Mouse (Mus musculus) stomach, embryonic 15.5 days (tissue): Measurements from ENCODE around the gene Krtap11-1. TPM values are rescaled to one million over a fixed set of nuclear protein-coding genes. Genes with fewer than 3 reads are reported as not detected.

ENCODE experiments used
- ATAC-seq: fragments of 200-750 bp; cut with Nextera tagmentation; 2 replicates; pipeline ENCODE4 v1.8.0; 2017; ENCODE audit warnings: low read depth, moderate number of reproducible peaks, moderate TSS enrichment; ENCODE audit not compliant: insufficient read depth, low FRiP score
- H3K27ac ChIP-seq: fragments of 300-500 bp; sonication (generic); 2 replicates; pipeline ENCODE4 v1.5.1; 2015; ENCODE audit warnings: mild to moderate bottlenecking, inconsistent platforms
- H3K27me3 ChIP-seq: fragments of 300-500 bp; sonication (generic); replicated peaks from 2 replicates; pipeline ENCODE4 v1.6.1; 2015; ENCODE audit warnings: inconsistent platforms
- H3K36me3 ChIP-seq: fragments of 300-500 bp; sonication (generic); 2 replicates; pipeline ENCODE4 v1.6.1; 2015; ENCODE audit warnings: inconsistent platforms
- H3K4me1 ChIP-seq: fragments of 300-500 bp; sonication (generic); 2 replicates; pipeline ENCODE4 v1.6.1; 2015; ENCODE audit warnings: inconsistent platforms
- H3K4me2 ChIP-seq: fragments of 300-500 bp; sonication (generic); 2 replicates; pipeline ENCODE4 v1.6.1; 2015; ENCODE audit warnings: mild to moderate bottlenecking, inconsistent platforms
- H3K4me3 ChIP-seq: fragments of 300-500 bp; sonication (generic); replicated peaks from 2 replicates; pipeline ENCODE4 v1.5.1; 2015; ENCODE audit warnings: inconsistent platforms
- H3K9ac ChIP-seq: fragments of 300-500 bp; sonication (generic); 2 replicates; pipeline ENCODE4 v1.6.1; 2015; ENCODE audit warnings: inconsistent platforms
- H3K9me3 ChIP-seq: fragments of 300-500 bp; sonication (generic); 2 replicates; pipeline ENCODE4 v1.6.1; 2016; ENCODE audit warnings: inconsistent platforms
- WGBS: fragments of 180-500 bp; shearing (Covaris S2); methylation state at CpG from one replicate; pipeline ENCODE4 v1.1.7; 2015; 5-methylcytosine and 5-hydroxymethylcytosine counted together
- polyA plus RNA-seq: library from polyadenylated mRNA; unstranded; fragments of >200 nt; fragmentation: Nextera tagmentation; extraction: Ambion mirVana; gene quantifications from 2 replicates; pipeline ENCODE4 v1.2.1, GENCODE M21; 2015

The Krtap11-1 gene
- polyA plus RNA-seq = not detected in 2 replicates

DNA sequence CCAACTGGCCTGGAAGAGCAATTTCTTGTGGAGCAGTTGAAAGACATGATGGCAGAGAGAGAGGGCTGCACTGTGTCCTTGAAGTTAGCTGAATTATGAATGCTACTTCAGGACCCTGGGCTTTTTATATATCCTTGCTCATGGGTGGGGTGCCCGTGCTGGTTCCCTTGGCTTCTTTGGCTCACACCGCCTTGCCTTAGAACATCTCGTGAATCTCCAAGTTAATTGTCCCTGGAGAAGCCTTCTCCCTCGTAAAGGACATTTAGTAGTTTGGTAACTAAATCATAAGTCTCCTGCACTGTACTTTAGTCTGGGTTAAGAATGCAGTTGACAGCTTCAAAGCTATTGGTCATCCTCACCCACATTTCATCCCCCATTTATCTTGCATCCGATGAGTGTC, at the start of gene Krtap11-1:
TSS of gene Krtap11-1 (minus strand) at position 101 of the 400 bp plus-strand sequence.
- Histone ChIP-seq H3K36me3 (no peaks in the 10 kb centered on the region), H3K9me3 (no peaks in the 10 kb centered on the region), H3K4me3 (no peak within 1 kb of the TSS), H3K27ac (no peak within 1 kb of the TSS), H3K27me3 (no peaks in the 10 kb centered on the region), H3K4me1 (no peaks in the 10 kb centered on the region), H3K9ac (no peak within 1 kb of the TSS), H3K4me2 (no peak within 1 kb of the TSS)
- ATAC-seq = no peak
- 87% methylated on average over 5 of the region's 5 CpGs for whole genome bisulfite sequencing

DNA sequence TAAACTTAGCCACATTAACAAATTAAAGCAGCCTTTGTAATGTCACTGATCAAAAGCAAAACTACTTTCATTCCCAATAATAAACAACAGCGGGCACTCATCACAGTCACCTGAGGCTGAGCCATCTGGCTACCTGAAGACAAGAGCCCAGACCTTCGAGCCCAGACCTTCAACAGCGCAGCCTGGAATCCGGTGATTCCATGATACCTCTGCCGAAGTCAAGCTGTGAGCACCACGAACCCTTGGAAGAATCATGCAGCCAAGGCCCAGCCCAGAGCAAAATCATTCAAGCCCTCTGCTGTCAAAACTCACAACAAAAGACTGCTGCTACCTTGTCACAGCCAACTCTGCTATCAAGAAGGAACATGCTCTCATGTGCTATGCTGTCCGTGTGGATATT, 47.2 kb upstream of the Krtap11-1 start:
- Histone ChIP-seq H3K27ac (no peak overlapping the region), H3K27me3 (no peaks in the 10 kb centered on the region), H3K4me3 (no peak overlapping the region), H3K4me2 (no peak overlapping the region), H3K9ac (no peak overlapping the region), H3K9me3 (no peaks in the 10 kb centered on the region), H3K36me3 (no peaks in the 10 kb centered on the region), H3K4me1 (no peaks in the 10 kb centered on the region)
- 87% methylated on average over 7 of the region's 7 CpGs for WGBS
- ATAC-seq = no peak

DNA sequence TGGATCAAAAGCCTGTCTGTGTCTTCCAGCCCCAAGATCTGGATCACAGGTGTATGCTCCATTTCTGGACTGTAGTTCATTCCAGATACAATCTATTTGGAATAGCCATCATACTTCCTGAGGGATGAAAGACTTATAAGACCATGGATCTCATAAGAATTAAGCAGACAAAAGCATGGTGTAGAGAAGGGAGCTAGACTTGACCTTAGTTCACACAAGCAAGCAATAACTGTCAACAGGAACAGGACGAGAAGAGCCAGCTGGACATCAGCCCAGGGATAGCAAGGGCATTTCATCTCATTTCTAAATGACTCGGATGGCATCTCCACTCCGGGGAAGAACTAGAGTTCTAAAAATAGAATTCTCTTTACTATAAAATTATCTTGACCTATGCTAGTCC, 46.3 kb upstream of the Krtap11-1 start:
- no peaks in the 10 kb centered on the region for H3K4me1 ChIP-seq
- ATAC-seq = no peak
- no peak overlapping the region for H3K4me3 ChIP-seq
- no peak overlapping the region for H3K27ac ChIP-seq
- 47% methylated on average over 3 of the region's 3 CpGs for WGBS
- H3K9ac ChIP-seq = no peak overlapping the region
- H3K9me3 ChIP-seq = no peaks in the 10 kb centered on the region
- no peaks in the 10 kb centered on the region for H3K36me3 ChIP-seq
- H3K27me3 ChIP-seq = no peaks in the 10 kb centered on the region
- H3K4me2 ChIP-seq = no peak overlapping the region

DNA sequence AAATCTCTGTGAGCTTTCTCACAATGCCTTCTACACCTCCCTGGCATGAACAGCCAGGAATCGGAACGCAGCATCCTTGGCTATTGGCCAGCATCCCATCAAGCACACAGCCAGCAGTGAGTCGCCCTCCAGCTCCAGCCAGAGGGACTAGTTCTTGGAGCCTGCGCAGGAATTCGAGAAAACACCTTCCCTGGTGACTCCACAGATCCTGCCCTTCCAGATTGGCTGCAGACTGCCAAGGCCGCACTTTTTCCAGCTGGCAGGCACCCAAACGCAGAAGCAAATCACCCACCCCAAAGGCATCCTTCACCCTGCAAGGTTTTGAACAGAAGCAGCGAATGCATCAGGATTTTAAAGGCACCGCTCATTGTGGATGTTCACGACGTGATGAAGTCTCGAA, 42.7 kb upstream of the Krtap11-1 start:
- H3K36me3 ChIP-seq = no peaks in the 10 kb centered on the region
- no peak overlapping the region for H3K9ac ChIP-seq
- no peaks in the 10 kb centered on the region for H3K9me3 ChIP-seq
- H3K27me3 ChIP-seq = no peaks in the 10 kb centered on the region
- WGBS = 76% methylated on average over 12 of the region's 12 CpGs
- H3K27ac ChIP-seq = no peak overlapping the region
- H3K4me1 ChIP-seq = no peaks in the 10 kb centered on the region
- no peak overlapping the region for H3K4me2 ChIP-seq
- H3K4me3 ChIP-seq = no peak overlapping the region
- no peak for ATAC-seq

- Histone ChIP-seq H3K9ac (no peak overlapping the region), H3K9me3 (no peaks in the 10 kb centered on the region), H3K4me1 (no peaks in the 10 kb centered on the region), H3K4me2 (no peak overlapping the region), H3K27me3 (no peaks in the 10 kb centered on the region), H3K27ac (no peak overlapping the region), H3K4me3 (no peak overlapping the region), H3K36me3 (no peaks in the 10 kb centered on the region)
- 67% methylated on average over 4 of the region's 4 CpGs for WGBS
- ATAC-seq = no peak
Observed at GRCm38 (mm10) chr16:89608791-89609185, 37.8 kb upstream of the Krtap11-1 start.

DNA sequence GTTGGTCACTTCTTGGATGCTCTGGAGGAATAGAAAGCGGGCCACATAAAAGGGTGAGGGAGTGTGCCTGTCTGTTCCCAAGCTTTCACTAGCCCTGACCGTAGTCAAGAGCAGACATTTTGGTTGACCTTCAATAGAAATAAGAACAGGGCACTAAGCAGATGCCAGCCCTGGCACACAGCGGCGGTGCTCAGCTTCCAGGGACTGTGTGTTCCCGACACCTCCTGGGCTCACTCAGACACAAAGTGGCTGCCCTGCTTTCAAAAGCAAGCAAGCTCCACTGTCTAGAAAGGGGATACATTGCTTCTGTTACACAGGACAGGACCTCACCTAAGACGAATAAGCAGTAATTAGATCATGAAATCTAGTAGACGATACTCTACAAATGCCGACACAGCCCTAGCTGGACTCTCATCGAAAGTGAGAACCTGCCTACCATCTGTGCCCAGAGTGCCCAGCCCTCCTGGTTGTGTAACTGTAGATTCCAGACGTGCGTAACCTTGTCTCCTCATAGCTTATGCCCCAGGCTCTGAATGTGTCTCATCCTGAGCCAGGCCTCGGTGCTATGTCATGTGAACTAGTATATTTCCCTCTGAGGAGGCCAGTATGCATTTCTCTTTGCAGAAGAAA, 37.3 kb upstream of the Krtap11-1 start:
- Histone ChIP-seq H3K27ac (no peak overlapping the region), H3K9ac (no peak overlapping the region), H3K27me3 (no peaks in the 10 kb centered on the region), H3K36me3 (no peaks in the 10 kb centered on the region), H3K4me2 (no peak overlapping the region), H3K9me3 (no peaks in the 10 kb centered on the region), H3K4me3 (no peak overlapping the region), H3K4me1 (no peaks in the 10 kb centered on the region)
- WGBS = 92% methylated on average over 12 of the region's 12 CpGs
- ATAC-seq = no peak

- Histone ChIP-seq H3K4me1 (no peaks in the 10 kb centered on the region), H3K36me3 (no peaks in the 10 kb centered on the region), H3K27ac (no peak overlapping the region), H3K27me3 (no peaks in the 10 kb centered on the region), H3K9me3 (no peaks in the 10 kb centered on the region), H3K9ac (no peak overlapping the region), H3K4me2 (no peak overlapping the region), H3K4me3 (no peak overlapping the region)
- ATAC-seq = no peak
- WGBS = 86% methylated on average over 3 of the region's 3 CpGs
Observed at GRCm38 (mm10) chr16:89606951-89607350, 36.0 kb upstream of the Krtap11-1 start.

DNA sequence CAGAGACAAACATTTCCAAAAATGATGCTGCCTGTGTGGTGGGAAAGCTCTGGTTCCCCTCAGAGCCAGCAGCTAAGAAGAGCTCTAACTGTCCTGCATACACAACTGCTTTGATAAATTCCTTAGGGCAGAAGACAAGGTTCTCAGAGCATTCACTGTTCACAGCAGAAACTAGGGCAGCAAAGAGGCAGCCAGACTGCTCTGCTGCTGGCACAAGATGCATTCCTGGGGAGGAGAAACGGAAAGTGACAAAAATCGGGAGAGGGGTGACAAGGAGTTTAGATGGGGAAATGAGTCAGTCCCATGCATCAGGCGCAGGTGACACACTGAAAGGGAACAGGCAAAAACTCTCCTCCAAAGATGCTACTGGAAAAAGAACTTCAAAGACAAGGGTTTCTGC, 16.2 kb upstream of the Krtap11-1 start:
- Histone ChIP-seq H3K4me1 (no peaks in the 10 kb centered on the region), H3K36me3 (no peaks in the 10 kb centered on the region), H3K27me3 (no peaks in the 10 kb centered on the region), H3K4me3 (no peak overlapping the region), H3K27ac (no peak overlapping the region), H3K4me2 (no peak overlapping the region), H3K9me3 (no peaks in the 10 kb centered on the region), H3K9ac (no peak overlapping the region)
- WGBS = 59% methylated on average over 3 of the region's 3 CpGs
- ATAC-seq = no peak

DNA sequence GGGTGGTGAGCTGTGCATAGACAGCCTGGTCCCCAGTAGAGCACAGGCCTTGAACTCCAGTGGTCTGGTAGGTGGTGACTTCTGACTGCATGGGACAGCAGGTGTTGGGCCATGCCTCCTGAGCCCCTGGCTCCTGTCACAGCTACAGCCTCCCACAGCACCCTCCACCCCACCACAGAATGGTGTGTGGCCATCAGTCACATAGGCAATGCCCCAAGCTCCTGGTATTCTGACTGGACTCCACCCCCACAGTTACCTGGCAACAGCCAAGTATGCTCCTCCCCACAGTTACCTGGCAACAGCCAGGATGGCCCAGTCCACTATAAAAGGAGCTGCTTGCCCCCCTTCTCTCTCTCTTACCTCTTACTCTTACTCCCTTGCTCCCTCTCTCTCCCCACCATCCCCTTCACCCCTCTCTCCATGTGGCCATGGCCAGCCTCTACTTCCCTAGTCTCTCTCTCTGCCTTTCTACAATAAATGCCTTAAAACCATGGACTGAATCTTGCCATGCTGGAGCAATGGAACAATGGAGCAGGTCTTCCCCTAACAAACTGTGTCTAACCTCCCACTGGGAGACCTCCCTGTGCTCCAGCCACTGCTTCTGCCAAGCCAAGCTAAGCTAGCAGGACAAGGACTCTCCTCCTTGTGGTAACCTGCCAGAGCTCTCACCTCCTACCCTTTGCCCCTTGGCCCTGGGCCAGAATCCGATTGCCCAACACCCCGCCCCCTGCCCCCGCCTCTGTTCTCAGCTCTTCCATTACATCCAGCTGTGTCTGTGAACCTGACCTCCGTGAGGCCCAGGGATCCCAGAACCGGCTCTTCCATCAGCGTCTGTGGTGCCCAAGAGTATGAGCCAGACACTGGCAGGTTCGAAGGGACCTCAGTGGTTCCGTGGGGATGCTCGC, 14.9 kb upstream of the Krtap11-1 start:
- Histone ChIP-seq H3K9me3 (no peaks in the 10 kb centered on the region), H3K27ac (no peak overlapping the region), H3K4me2 (no peak overlapping the region), H3K4me1 (no peaks in the 10 kb centered on the region), H3K9ac (no peak overlapping the region), H3K36me3 (no peaks in the 10 kb centered on the region), H3K27me3 (no peaks in the 10 kb centered on the region), H3K4me3 (no peak overlapping the region)
- 58% methylated on average over 9 of the region's 9 CpGs for WGBS
- ATAC-seq = peak; percentile 22; the same call in 1 of the 2 replicates

DNA sequence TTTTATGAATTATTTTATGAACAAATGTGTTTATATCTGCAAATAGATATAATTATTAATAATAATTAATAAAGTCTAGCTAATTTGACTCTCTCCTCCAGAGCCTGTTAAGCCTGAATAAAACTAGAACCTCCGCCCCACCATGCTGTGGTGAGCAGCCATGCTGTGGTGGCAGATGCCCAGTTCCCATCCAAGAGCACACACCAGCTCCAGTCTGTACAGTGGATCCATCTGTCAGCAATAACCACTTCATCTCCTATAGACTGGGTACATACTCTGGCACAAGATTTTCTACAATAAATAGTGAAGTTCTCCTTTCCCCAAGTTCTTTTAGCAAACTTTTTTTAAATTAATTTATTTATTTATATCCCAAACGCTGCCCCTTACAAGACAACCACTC, 10.7 kb upstream of the Krtap11-1 start:
- WGBS = 77% methylated on average over 2 of the region's 2 CpGs
- Histone ChIP-seq H3K36me3 (no peaks in the 10 kb centered on the region), H3K27ac (no peak overlapping the region), H3K4me3 (no peak overlapping the region), H3K4me2 (no peak overlapping the region), H3K9me3 (no peaks in the 10 kb centered on the region), H3K9ac (no peak overlapping the region), H3K27me3 (no peaks in the 10 kb centered on the region), H3K4me1 (no peaks in the 10 kb centered on the region)
- ATAC-seq = no peak

- no peak for ATAC-seq
- H3K4me1 ChIP-seq = no peaks in the 10 kb centered on the region
- H3K9ac ChIP-seq = no peak overlapping the region
- no peak overlapping the region for H3K27ac ChIP-seq
- H3K36me3 ChIP-seq = no peaks in the 10 kb centered on the region
- no peaks in the 10 kb centered on the region for H3K9me3 ChIP-seq
- H3K4me2 ChIP-seq = no peak overlapping the region
- no peaks in the 10 kb centered on the region for H3K27me3 ChIP-seq
- 88% methylated on average over 9 of the region's 9 CpGs for WGBS
- H3K4me3 ChIP-seq = no peak overlapping the region
Observed at GRCm38 (mm10) chr16:89570516-89570915, 467 bp downstream of the Krtap11-1 start.

- H3K27me3 ChIP-seq = no peaks in the 10 kb centered on the region
- no peak overlapping the region for H3K9ac ChIP-seq
- no peak for ATAC-seq
- no peaks in the 10 kb centered on the region for H3K9me3 ChIP-seq
- no peak overlapping the region for H3K4me3 ChIP-seq
- no peaks in the 10 kb centered on the region for H3K36me3 ChIP-seq
- H3K27ac ChIP-seq = no peak overlapping the region
- no peaks in the 10 kb centered on the region for H3K4me1 ChIP-seq
- H3K4me2 ChIP-seq = no peak overlapping the region
- 69% methylated on average over 6 of the region's 6 CpGs for WGBS
Observed at GRCm38 (mm10) chr16:89569136-89569535, 1.8 kb downstream of the Krtap11-1 start.
